Mouse (Mus musculus): ENCODE data around the gene Tmem38a. TPM values are rescaled to one million over a fixed set of nuclear protein-coding genes. Genes with fewer than 3 reads are reported as not detected.
A peak's percentile ranks its signal among the peaks of the same experiment; 100 is the strongest.

Tmem38a gene
- total RNA-seq, 2 experiments from 2014 or later, result 115 to 120 TPM

GRCm38 (mm10) chr8:72570633-72571610 is 933 bp upstream of the Tmem38a start, which contains the start of gene Smim7:
TSS of gene Smim7 (minus strand) at chr8:72571088.
- peak; percentile 97 for DNase-seq (ENCODE audit: low spot score in 2 of 2)
- Histone ChIP-seq H3K27ac (peak within 1 kb of the TSS; percentile 96), H3K4me3 (peak within 1 kb of the TSS; percentile 90)
- TF ChIP-seq CTCF (conservative IDR thresholded peaks at IDR 0.05), result no peak

GRCm38 (mm10) chr8:72572507-72572906 is 652 bp downstream of the Tmem38a start:
- H3K27ac ChIP-seq, result peak overlapping the region; percentile 96
- TF ChIP-seq CTCF (conservative IDR thresholded peaks at IDR 0.05), result no peak
- DNase-seq (ENCODE audit: low spot score in 2 of 2), result no peak
- peak overlapping the region; percentile 90 for H3K4me3 ChIP-seq

GRCm38 (mm10) chr8:72573450-72573849 is 1.6 kb downstream of the Tmem38a start:
- peak overlapping the region; percentile 96 for H3K27ac ChIP-seq
- no peak for DNase-seq (ENCODE audit: low spot score in 2 of 2)

GRCm38 (mm10) chr8:72575915-72576314 is 4.1 kb downstream of the Tmem38a start:
- no peak for TF ChIP-seq CTCF (conservative IDR thresholded peaks at IDR 0.05)
- H3K4me3 ChIP-seq, result no peak overlapping the region
- no peak for DNase-seq (ENCODE audit: low spot score in 2 of 2)
- H3K27ac ChIP-seq, result no peak overlapping the region

More at GRCm38 (mm10) chr8:72573450-72573849, 1.6 kb downstream of the Tmem38a start:
- no peak for TF ChIP-seq CTCF (conservative IDR thresholded peaks at IDR 0.05)
- peak overlapping the region; percentile 90 for H3K4me3 ChIP-seq

GRCm38 (mm10) chr8:72577266-72577665 is 5.4 kb downstream of the Tmem38a start:
- TF ChIP-seq CTCF (conservative IDR thresholded peaks at IDR 0.05), result peak; percentile 34
- DNase-seq (ENCODE audit: low spot score in 2 of 2), result no peak
- 0 out of 2 replicates have a peak overlapping the region, but pooled peaks have one; percentile 14 for H3K27ac ChIP-seq
- H3K4me3 ChIP-seq, result no peak overlapping the region

GRCm38 (mm10) chr8:72577941-72578340 is 6.1 kb downstream of the Tmem38a start:
- Histone ChIP-seq H3K27ac (0 out of 2 replicates have a peak overlapping the region, but pooled peaks have one; percentile 14), H3K4me3 (no peak overlapping the region)
- DNase-seq (ENCODE audit: low spot score in 2 of 2), result no peak
- TF ChIP-seq CTCF (conservative IDR thresholded peaks at IDR 0.05), result no peak

- no peak for DNase-seq (ENCODE audit: low spot score in 2 of 2)
- H3K4me3 ChIP-seq, result no peak overlapping the region
- H3K27ac ChIP-seq, result peak overlapping the region; percentile 21; the same call in 1 of the 2 replicates
- TF ChIP-seq CTCF (conservative IDR thresholded peaks at IDR 0.05), result no peak
These were observed 7.5 kb downstream of the Tmem38a start for GRCm38 (mm10) chr8:72579374-72579773.

- no peak for DNase-seq (ENCODE audit: low spot score in 2 of 2)
- Histone ChIP-seq H3K4me3 (no peak overlapping the region), H3K27ac (peak overlapping the region; percentile 56; the same call in 1 of the 2 replicates)
- no peak for TF ChIP-seq CTCF (conservative IDR thresholded peaks at IDR 0.05)
These were observed 11.4 kb downstream of the Tmem38a start for GRCm38 (mm10) chr8:72583056-72583771.

GRCm38 (mm10) chr8:72584390-72584789 is 12.5 kb downstream of the Tmem38a start:
- Histone ChIP-seq H3K4me3 (no peak overlapping the region), H3K27ac (0 out of 2 replicates have a peak overlapping the region, but pooled peaks have one; percentile 14)
- DNase-seq (ENCODE audit: low spot score in 2 of 2), result no peak
- no peak for TF ChIP-seq CTCF (conservative IDR thresholded peaks at IDR 0.05)

- Histone ChIP-seq H3K27ac (peak overlapping the region; percentile 89), H3K4me3 (no peak overlapping the region)
- no peak for DNase-seq (ENCODE audit: low spot score in 2 of 2)
- TF ChIP-seq CTCF (conservative IDR thresholded peaks at IDR 0.05), result no peak
These were observed 16.0 kb downstream of the Tmem38a start for GRCm38 (mm10) chr8:72587806-72588205.

GRCm38 (mm10) chr8:72588865-72589264 is 17.0 kb downstream of the Tmem38a start:
- no peak overlapping the region for H3K4me3 ChIP-seq
- no peak for DNase-seq (ENCODE audit: low spot score in 2 of 2)
- H3K27ac ChIP-seq, result peak overlapping the region; percentile 89
- TF ChIP-seq CTCF (conservative IDR thresholded peaks at IDR 0.05), result no peak

- TF ChIP-seq CTCF (conservative IDR thresholded peaks at IDR 0.05), result no peak
- Histone ChIP-seq H3K4me3 (no peak overlapping the region), H3K27ac (peak overlapping the region; percentile 89)
- peak; percentile 66 to 83 for DNase-seq (ENCODE audit: low spot score in 2 of 2)
These were observed 17.4 kb downstream of the Tmem38a start for GRCm38 (mm10) chr8:72589286-72589685.

GRCm38 (mm10) chr8:72590198-72590597 is 18.3 kb downstream of the Tmem38a start:
- peak overlapping the region; percentile 89; the same call in 1 of the 2 replicates for H3K27ac ChIP-seq
- DNase-seq (ENCODE audit: low spot score in 2 of 2), result no peak
- peak; percentile 69 for TF ChIP-seq CTCF (conservative IDR thresholded peaks at IDR 0.05)
- H3K4me3 ChIP-seq, result no peak overlapping the region

Small RNA genes within 50 kb of the gene (microRNA-seq; reads per million reads assigned to microRNA genes)
- gene Gm28019, result 0 reads per million in 2 experiments

Other genes with a start within 250 kb of the Tmem38a start
- 10 to 100 TPM; 69.7 to 75.1 TPM for gene Eps15l1, start 150.6 kb upstream of the Tmem38a start, total RNA-seq (2021)
- gene Calr3, start 128.2 kb upstream of the Tmem38a start, total RNA-seq (2021), result under 1 TPM; 0.52 to 0.90 TPM
- 10 to 100 TPM; 10.9 to 11.7 TPM for gene 1700030K09Rik, start 128.2 kb upstream of the Tmem38a start, total RNA-seq (2021)
- gene Cherp, start 96.8 kb upstream of the Tmem38a start, total RNA-seq (2021), result 10 to 100 TPM; 83.1 TPM
- 10 to 100 TPM; 45.2 to 48.2 TPM for gene Slc35e1, start 79.4 kb upstream of the Tmem38a start, total RNA-seq (2021)
- 10 to 100 TPM; 10.5 to 10.6 TPM for gene Med26, start 23.8 kb upstream of the Tmem38a start, total RNA-seq (2021)
- 100 to 1,000 TPM; 103 to 104 TPM for gene Smim7, start 967 bp upstream of the Tmem38a start, total RNA-seq (2021)
- gene Nwd1, start 74.7 kb downstream of the Tmem38a start, total RNA-seq (2021), result 10 to 100 TPM; 51.1 to 52.1 TPM
- gene Sin3b, start 151.2 kb downstream of the Tmem38a start, total RNA-seq (2021), result 100 to 1,000 TPM; 171 to 181 TPM
- under 1 TPM; 0.31 to 0.32 TPM for gene F2rl3, start 189.8 kb downstream of the Tmem38a start, total RNA-seq (2021)

Data from layer of hippocampus, adult 2 months (tissue).